Mouse (Mus musculus): ENCODE results near the gene Olfr829. TPM values are rescaled to one million over a fixed set of nuclear protein-coding genes. Genes with fewer than 3 reads are reported as not detected.
"Not testable (repeated sequence)": the region's sequence is repeated elsewhere in the genome, so short reads cannot be mapped to it uniquely, and the experiment has no call there.

The Olfr829 gene
- not detected in 2 replicates for polyA plus RNA-seq (2015; fragmentation: Nextera tagmentation; extraction: Ambion mirVana)

GRCm38 (mm10) chr9:18854633-18855032 lies at the start of gene Olfr829:
Olfr829 (plus strand) TSS chr9:18854933.
- no peak within 1 kb of the TSS for H3K4me2 ChIP-seq
- no peak within 1 kb of the TSS for H3K27ac ChIP-seq
- no peak for ATAC-seq (replicated peaks; ENCODE audit: insufficient number of reproducible peaks, insufficient read depth, low FRiP score, low read depth)
- no peaks in the 10 kb centered on the region for H3K9me3 ChIP-seq (replicated peaks)
- H3K4me3 ChIP-seq = no peak within 1 kb of the TSS
- 61% methylated on average over 1 of the region's 1 CpGs for WGBS
- H3K9ac ChIP-seq = no peak within 1 kb of the TSS
- H3K4me1 ChIP-seq (replicated peaks) = no peaks in the 10 kb centered on the region
- no peaks in the 10 kb centered on the region for H3K36me3 ChIP-seq
- H3K27me3 ChIP-seq = no peaks in the 10 kb centered on the region

- Histone ChIP-seq H3K36me3 (no peaks in the 10 kb centered on the region), H3K9me3 (replicated peaks) (no peaks in the 10 kb centered on the region), H3K27me3 (no peaks in the 10 kb centered on the region), H3K27ac (no peak within 1 kb of the TSS), H3K4me2 (no peak within 1 kb of the TSS), H3K4me1 (replicated peaks) (no peaks in the 10 kb centered on the region), H3K9ac (no peak within 1 kb of the TSS), H3K4me3 (no peak within 1 kb of the TSS)
- no peak for ATAC-seq (replicated peaks; ENCODE audit: insufficient number of reproducible peaks, insufficient read depth, low FRiP score, low read depth)
Measured at GRCm38 (mm10) chr9:18819426-18819825, 35.3 kb upstream of the Olfr829 start, which contains the start of gene Olfr828. Olfr828 (minus strand) TSS chr9:18819526.

- Histone ChIP-seq H3K36me3 (no peaks in the 10 kb centered on the region), H3K4me3 (no peak within 1 kb of the TSS), H3K4me2 (no peak within 1 kb of the TSS), H3K9ac (no peak within 1 kb of the TSS), H3K9me3 (replicated peaks) (no peaks in the 10 kb centered on the region), H3K4me1 (replicated peaks) (no peaks in the 10 kb centered on the region), H3K27me3 (no peaks in the 10 kb centered on the region), H3K27ac (no peak within 1 kb of the TSS)
- no peak for ATAC-seq (replicated peaks; ENCODE audit: insufficient number of reproducible peaks, insufficient read depth, low FRiP score, low read depth)
Measured at GRCm38 (mm10) chr9:18874393-18874792, 19.7 kb downstream of the Olfr829 start, which contains the start of gene Olfr830. Olfr830 (plus strand) TSS chr9:18874693.

GRCm38 (mm10) chr9:18907699-18908098 lies 53.0 kb downstream of the Olfr829 start:
- not testable (repeated sequence) for H3K9me3 ChIP-seq (replicated peaks); H3K4me1 ChIP-seq (replicated peaks); ATAC-seq (replicated peaks; ENCODE audit: insufficient number of reproducible peaks, insufficient read depth, low FRiP score, low read depth); H3K4me3 ChIP-seq; H3K4me2 ChIP-seq; H3K36me3 ChIP-seq; H3K27me3 ChIP-seq; H3K9ac ChIP-seq; H3K27ac ChIP-seq
- WGBS = 58% methylated on average over 2 of the region's 2 CpGs

Other genes with a start within 250 kb of the Olfr829 start
- gene Muc16, start 180.4 kb upstream of the Olfr829 start, polyA plus RNA-seq (2015; fragmentation: Nextera tagmentation; extraction: Ambion mirVana) = 1.1 and 1.8 TPM in 2 replicates
- not detected in 2 replicates for gene Olfr24, start 90.9 kb upstream of the Olfr829 start, polyA plus RNA-seq (2015; fragmentation: Nextera tagmentation; extraction: Ambion mirVana)
- not detected in 2 replicates for gene Olfr828, start 35.4 kb upstream of the Olfr829 start, polyA plus RNA-seq (2015; fragmentation: Nextera tagmentation; extraction: Ambion mirVana)
- gene Olfr830, start 19.8 kb downstream of the Olfr829 start, polyA plus RNA-seq (2015; fragmentation: Nextera tagmentation; extraction: Ambion mirVana) = not detected in 2 replicates
- not detected in 2 replicates for gene Olfr832, start 82.2 kb downstream of the Olfr829 start, polyA plus RNA-seq (2015; fragmentation: Nextera tagmentation; extraction: Ambion mirVana)
- gene Olfr834, start 133.1 kb downstream of the Olfr829 start, polyA plus RNA-seq (2015; fragmentation: Nextera tagmentation; extraction: Ambion mirVana) = not detected in 2 replicates
- not detected in 2 replicates for gene Olfr835, start 177.8 kb downstream of the Olfr829 start, polyA plus RNA-seq (2015; fragmentation: Nextera tagmentation; extraction: Ambion mirVana)